Mouse (Mus musculus): ENCODE data around the gene Rassf3. TPM values are rescaled to one million over a fixed set of nuclear protein-coding genes. Genes with fewer than 3 reads are reported as not detected.

The Rassf3 gene
- polyA plus RNA-seq, 1 experiment from 2014 or later: 5.8 TPM

GRCm38 (mm10) chr10:121505929-121506328, 29.8 kb upstream of the Rassf3 start:
- no peak for DNase-seq (ENCODE audit: low spot score)
- Histone ChIP-seq H3K27me3 (ENCODE audit: control insufficient read depth, insufficient read depth, low read length) (no peaks in the 10 kb centered on the region), H3K4me2 (replicated peaks) (peak overlapping the region; percentile 60), H3K27ac (peak overlapping the region; percentile 67), H3K9ac (peak overlapping the region; percentile 54; the same call in 1 of the 2 replicates), H3K9me3 (ENCODE audit: control insufficient read depth, low read length) (no peaks in the 10 kb centered on the region), H3K36me3 (replicated peaks; ENCODE audit: control insufficient read depth, insufficient read depth) (no peaks in the 10 kb centered on the region), H3K4me3 (replicated peaks; ENCODE audit: low read length) (peak overlapping the region; percentile 34; the same call in 1 of the 2 replicates), H3K4me1 (replicated peaks; ENCODE audit: control insufficient read depth, insufficient read depth, low read length) (peaks cover 29% of the 10 kb centered on the region)
- no peak for ATAC-seq (ENCODE audit: low FRiP score)
- WGBS: 53% methylated on average over 7 of the region's 7 CpGs

- Histone ChIP-seq H3K9ac (peak overlapping the region; percentile 54; the same call in 1 of the 2 replicates), H3K9me3 (ENCODE audit: control insufficient read depth, low read length) (no peaks in the 10 kb centered on the region), H3K27me3 (ENCODE audit: control insufficient read depth, insufficient read depth, low read length) (no peaks in the 10 kb centered on the region), H3K27ac (peak overlapping the region; percentile 67), H3K4me2 (replicated peaks) (peak overlapping the region; percentile 60), H3K4me3 (replicated peaks; ENCODE audit: low read length) (peak overlapping the region; percentile 34), H3K4me1 (replicated peaks; ENCODE audit: control insufficient read depth, insufficient read depth, low read length) (peaks cover 26% of the 10 kb centered on the region), H3K36me3 (replicated peaks; ENCODE audit: control insufficient read depth, insufficient read depth) (no peaks in the 10 kb centered on the region)
- 18% methylated on average over 35 of the region's 35 CpGs for WGBS
- peak; percentile 81 for DNase-seq (ENCODE audit: low spot score)
- peak; percentile 89 for ATAC-seq (ENCODE audit: low FRiP score)
Observed at GRCm38 (mm10) chr10:121504973-121505911, 29.1 kb upstream of the Rassf3 start.

GRCm38 (mm10) chr10:121501160-121501559, 25.0 kb upstream of the Rassf3 start:
- WGBS: 46% methylated on average over 5 of the region's 5 CpGs
- DNase-seq (ENCODE audit: low spot score) (peak; percentile 34), ATAC-seq (ENCODE audit: low FRiP score) (no peak)
- Histone ChIP-seq H3K9me3 (ENCODE audit: control insufficient read depth, low read length) (no peaks in the 10 kb centered on the region), H3K4me3 (replicated peaks; ENCODE audit: low read length) (no peak overlapping the region), H3K4me1 (replicated peaks; ENCODE audit: control insufficient read depth, insufficient read depth, low read length) (0 out of 2 replicates have a peak, but pooled peaks cover 13% of the 10 kb centered on the region), H3K4me2 (replicated peaks) (no peak overlapping the region), H3K36me3 (replicated peaks; ENCODE audit: control insufficient read depth, insufficient read depth) (no peaks in the 10 kb centered on the region), H3K27ac (no peak overlapping the region), H3K27me3 (ENCODE audit: control insufficient read depth, insufficient read depth, low read length) (no peaks in the 10 kb centered on the region), H3K9ac (no peak overlapping the region)

- no peaks in the 10 kb centered on the region for H3K27me3 ChIP-seq (ENCODE audit: control insufficient read depth, insufficient read depth, low read length)
- WGBS: 75% methylated on average over 5 of the region's 5 CpGs
- H3K9ac ChIP-seq: no peak overlapping the region
- H3K4me2 ChIP-seq (replicated peaks): no peak overlapping the region
- ATAC-seq (ENCODE audit: low FRiP score) (no peak), DNase-seq (ENCODE audit: low spot score) (no peak)
- H3K36me3 ChIP-seq (replicated peaks; ENCODE audit: control insufficient read depth, insufficient read depth): no peaks in the 10 kb centered on the region
- no peak overlapping the region for H3K27ac ChIP-seq
- no peak overlapping the region for H3K4me3 ChIP-seq (replicated peaks; ENCODE audit: low read length)
- 0 out of 2 replicates have a peak, but pooled peaks cover 7% of the 10 kb centered on the region for H3K4me1 ChIP-seq (replicated peaks; ENCODE audit: control insufficient read depth, insufficient read depth, low read length)
- no peaks in the 10 kb centered on the region for H3K9me3 ChIP-seq (ENCODE audit: control insufficient read depth, low read length)
Observed at GRCm38 (mm10) chr10:121500034-121500433, 23.9 kb upstream of the Rassf3 start.

- DNase-seq (ENCODE audit: low spot score) (no peak), ATAC-seq (ENCODE audit: low FRiP score) (no peak)
- Histone ChIP-seq H3K9me3 (ENCODE audit: control insufficient read depth, low read length) (no peaks in the 10 kb centered on the region), H3K4me2 (replicated peaks) (no peak overlapping the region), H3K27ac (no peak overlapping the region), H3K36me3 (replicated peaks; ENCODE audit: control insufficient read depth, insufficient read depth) (no peaks in the 10 kb centered on the region), H3K4me3 (replicated peaks; ENCODE audit: low read length) (no peak overlapping the region), H3K27me3 (ENCODE audit: control insufficient read depth, insufficient read depth, low read length) (no peaks in the 10 kb centered on the region), H3K4me1 (replicated peaks; ENCODE audit: control insufficient read depth, insufficient read depth, low read length) (0 out of 2 replicates have a peak, but pooled peaks cover 2% of the 10 kb centered on the region), H3K9ac (no peak overlapping the region)
- 73% methylated on average over 2 of the region's 2 CpGs for WGBS
Observed at GRCm38 (mm10) chr10:121499063-121499462, 22.9 kb upstream of the Rassf3 start.

GRCm38 (mm10) chr10:121498481-121498904, 22.3 kb upstream of the Rassf3 start:
- H3K27ac ChIP-seq: no peak overlapping the region
- 74% methylated on average over 8 of the region's 8 CpGs for WGBS
- DNase-seq (ENCODE audit: low spot score): no peak

GRCm38 (mm10) chr10:121497968-121498367, 21.8 kb upstream of the Rassf3 start:
- no peak overlapping the region for H3K4me2 ChIP-seq (replicated peaks)

More at GRCm38 (mm10) chr10:121498481-121498904, 22.3 kb upstream of the Rassf3 start:
- Histone ChIP-seq H3K36me3 (replicated peaks; ENCODE audit: control insufficient read depth, insufficient read depth) (no peaks in the 10 kb centered on the region), H3K4me1 (replicated peaks; ENCODE audit: control insufficient read depth, insufficient read depth, low read length) (0 out of 2 replicates have a peak, but pooled peaks cover 2% of the 10 kb centered on the region), H3K27me3 (ENCODE audit: control insufficient read depth, insufficient read depth, low read length) (no peaks in the 10 kb centered on the region), H3K4me3 (replicated peaks; ENCODE audit: low read length) (no peak overlapping the region), H3K4me2 (replicated peaks) (no peak overlapping the region), H3K9me3 (ENCODE audit: control insufficient read depth, low read length) (no peaks in the 10 kb centered on the region), H3K9ac (no peak overlapping the region)
- ATAC-seq (ENCODE audit: low FRiP score): no peak

GRCm38 (mm10) chr10:121496616-121497015, 20.5 kb upstream of the Rassf3 start:
- 84% methylated on average over 7 of the region's 7 CpGs for WGBS
- Histone ChIP-seq H3K36me3 (replicated peaks; ENCODE audit: control insufficient read depth, insufficient read depth) (no peaks in the 10 kb centered on the region), H3K27me3 (ENCODE audit: control insufficient read depth, insufficient read depth, low read length) (no peaks in the 10 kb centered on the region), H3K9me3 (ENCODE audit: control insufficient read depth, low read length) (no peaks in the 10 kb centered on the region), H3K4me2 (replicated peaks) (no peak overlapping the region), H3K9ac (no peak overlapping the region), H3K27ac (no peak overlapping the region), H3K4me3 (replicated peaks; ENCODE audit: low read length) (no peak overlapping the region), H3K4me1 (replicated peaks; ENCODE audit: control insufficient read depth, insufficient read depth, low read length) (0 out of 2 replicates have a peak, but pooled peaks cover 2% of the 10 kb centered on the region)
- DNase-seq (ENCODE audit: low spot score) (no peak), ATAC-seq (ENCODE audit: low FRiP score) (no peak)

More at GRCm38 (mm10) chr10:121497968-121498367, 21.8 kb upstream of the Rassf3 start:
- Histone ChIP-seq H3K36me3 (replicated peaks; ENCODE audit: control insufficient read depth, insufficient read depth) (no peaks in the 10 kb centered on the region), H3K27ac (no peak overlapping the region), H3K9ac (no peak overlapping the region), H3K4me3 (replicated peaks; ENCODE audit: low read length) (no peak overlapping the region), H3K27me3 (ENCODE audit: control insufficient read depth, insufficient read depth, low read length) (no peaks in the 10 kb centered on the region), H3K9me3 (ENCODE audit: control insufficient read depth, low read length) (no peaks in the 10 kb centered on the region), H3K4me1 (replicated peaks; ENCODE audit: control insufficient read depth, insufficient read depth, low read length) (0 out of 2 replicates have a peak, but pooled peaks cover 2% of the 10 kb centered on the region)
- DNase-seq (ENCODE audit: low spot score): no peak
- WGBS: 84% methylated on average over 7 of the region's 7 CpGs
- no peak for ATAC-seq (ENCODE audit: low FRiP score)

- ATAC-seq (ENCODE audit: low FRiP score) (no peak), DNase-seq (ENCODE audit: low spot score) (no peak)
- Histone ChIP-seq H3K4me3 (replicated peaks; ENCODE audit: low read length) (no peak overlapping the region), H3K9ac (no peak overlapping the region), H3K9me3 (ENCODE audit: control insufficient read depth, low read length) (no peaks in the 10 kb centered on the region), H3K4me1 (replicated peaks; ENCODE audit: control insufficient read depth, insufficient read depth, low read length) (no peaks in the 10 kb centered on the region), H3K27ac (no peak overlapping the region), H3K27me3 (ENCODE audit: control insufficient read depth, insufficient read depth, low read length) (no peaks in the 10 kb centered on the region), H3K36me3 (replicated peaks; ENCODE audit: control insufficient read depth, insufficient read depth) (no peaks in the 10 kb centered on the region), H3K4me2 (replicated peaks) (no peak overlapping the region)
- 89% methylated on average over 2 of the region's 2 CpGs for WGBS
Observed at GRCm38 (mm10) chr10:121494163-121494425, 17.9 kb upstream of the Rassf3 start.

Data from hindbrain, embryonic 14.5 days (tissue).